Mouse (Mus musculus) gastrocnemius, adult 18-20 months (tissue): ENCODE data around the gene Ttyh1. TPM values are rescaled to one million over a fixed set of nuclear protein-coding genes. Genes with fewer than 3 reads are reported as not detected.
"Not testable (repeated sequence)": the region's sequence is repeated elsewhere in the genome, so short reads cannot be mapped to it uniquely, and the experiment has no call there.

Experiments
- DNase-seq: peaks from one replicate; pipeline ENCODE4 v3.0.0; 2021; ENCODE audit warnings: low spot score
- total RNA-seq, 2 experiments: library from RNA; stranded (reverse); gene quantifications; 2 replicates each; pipeline ENCODE4 v1.2.3; 2021

Ttyh1 gene
- total RNA-seq, 2 experiments from 2014 or later: 0.81 to 1.6 TPM

GRCm38 (mm10) chr7:4142796-4143445 lies 23.7 kb downstream of the Ttyh1 start:
- no peak for DNase-seq

- DNase-seq: no peak
Observed at GRCm38 (mm10) chr7:4143506-4143905, 24.3 kb downstream of the Ttyh1 start.

- no peak for DNase-seq
Observed at GRCm38 (mm10) chr7:4144046-4144445, 24.8 kb downstream of the Ttyh1 start.

GRCm38 (mm10) chr7:4144766-4145551 lies 25.8 kb downstream of the Ttyh1 start:
- no peak for DNase-seq

- DNase-seq: peak; percentile 57
Observed at GRCm38 (mm10) chr7:4145552-4146190, 26.5 kb downstream of the Ttyh1 start.

GRCm38 (mm10) chr7:4146241-4147180 lies 27.3 kb downstream of the Ttyh1 start:
- DNase-seq: no peak

- no peak for DNase-seq
Observed at GRCm38 (mm10) chr7:4147371-4147770, 28.2 kb downstream of the Ttyh1 start.

- DNase-seq: no peak
Observed at GRCm38 (mm10) chr7:4147836-4148235, 28.6 kb downstream of the Ttyh1 start.

- DNase-seq: peak; percentile 42
Observed at GRCm38 (mm10) chr7:4148341-4149208, 29.4 kb downstream of the Ttyh1 start.

- DNase-seq: peak; percentile 84
Observed at GRCm38 (mm10) chr7:4149209-4150054, 30.2 kb downstream of the Ttyh1 start.

- peak; percentile 41 for DNase-seq
Observed at GRCm38 (mm10) chr7:4150059-4150541, 30.9 kb downstream of the Ttyh1 start, which contains the start of gene Leng9. TSS of gene Leng9 (minus strand) at chr7:4150374.

- DNase-seq: peak; percentile 61
Observed at GRCm38 (mm10) chr7:4150811-4151221, 31.6 kb downstream of the Ttyh1 start.

GRCm38 (mm10) chr7:4151241-4151640 lies 32.0 kb downstream of the Ttyh1 start:
- DNase-seq: no peak

- no peak for DNase-seq
Observed at GRCm38 (mm10) chr7:4154356-4154755, 35.1 kb downstream of the Ttyh1 start.

GRCm38 (mm10) chr7:4154976-4155375 lies 35.8 kb downstream of the Ttyh1 start:
- DNase-seq: no peak

GRCm38 (mm10) chr7:4161596-4161995 lies 42.4 kb downstream of the Ttyh1 start:
- DNase-seq: not testable (repeated sequence)

GRCm38 (mm10) chr7:4163571-4164072 lies 44.4 kb downstream of the Ttyh1 start:
- DNase-seq: no peak

- DNase-seq: peak; percentile 44
Observed at GRCm38 (mm10) chr7:4164090-4164910, 45.1 kb downstream of the Ttyh1 start, which contains the start of gene Cdc42ep5. TSS of gene Cdc42ep5 (minus strand) at chr7:4164860.
